Mouse (Mus musculus) brain, adult 2 months (tissue): Measurements from ENCODE around the gene Cfap77.
A peak's percentile ranks its signal among the peaks of the same experiment; 100 is the strongest.
"Not testable (repeated sequence)": the region's sequence is repeated elsewhere in the genome, so short reads cannot be mapped to it uniquely, and the experiment has no call there.

Experiments
- DNase-seq: peaks from one replicate; pipeline ENCODE4 v3.0.0; 2011; ENCODE audit warnings: low read depth, low spot score

Cfap77 gene

DNA sequence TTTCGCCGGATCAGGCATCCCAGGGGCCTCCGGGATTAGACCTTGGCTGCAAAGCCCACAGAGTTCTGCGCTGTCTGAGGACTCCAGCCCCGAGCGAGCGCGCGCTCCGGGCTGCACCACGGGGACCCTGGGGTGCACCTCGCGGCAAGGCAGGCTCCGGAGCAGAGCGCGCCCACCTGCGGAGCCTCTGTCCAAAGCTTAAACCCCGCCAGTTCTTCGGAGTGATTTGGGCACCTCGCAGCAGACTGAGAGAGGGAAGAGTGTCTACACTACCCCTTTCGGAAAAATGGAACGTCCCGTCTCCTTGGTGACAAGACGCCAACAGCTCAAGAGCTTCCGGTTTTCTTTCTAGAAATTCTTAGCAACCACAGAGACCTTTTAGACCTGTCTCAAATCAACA, at the start of gene Cfap77:
Gene Cfap77, minus strand, starts transcription at position 76 of the 400 bp plus-strand sequence.
- peak; percentile 85 for DNase-seq

DNA sequence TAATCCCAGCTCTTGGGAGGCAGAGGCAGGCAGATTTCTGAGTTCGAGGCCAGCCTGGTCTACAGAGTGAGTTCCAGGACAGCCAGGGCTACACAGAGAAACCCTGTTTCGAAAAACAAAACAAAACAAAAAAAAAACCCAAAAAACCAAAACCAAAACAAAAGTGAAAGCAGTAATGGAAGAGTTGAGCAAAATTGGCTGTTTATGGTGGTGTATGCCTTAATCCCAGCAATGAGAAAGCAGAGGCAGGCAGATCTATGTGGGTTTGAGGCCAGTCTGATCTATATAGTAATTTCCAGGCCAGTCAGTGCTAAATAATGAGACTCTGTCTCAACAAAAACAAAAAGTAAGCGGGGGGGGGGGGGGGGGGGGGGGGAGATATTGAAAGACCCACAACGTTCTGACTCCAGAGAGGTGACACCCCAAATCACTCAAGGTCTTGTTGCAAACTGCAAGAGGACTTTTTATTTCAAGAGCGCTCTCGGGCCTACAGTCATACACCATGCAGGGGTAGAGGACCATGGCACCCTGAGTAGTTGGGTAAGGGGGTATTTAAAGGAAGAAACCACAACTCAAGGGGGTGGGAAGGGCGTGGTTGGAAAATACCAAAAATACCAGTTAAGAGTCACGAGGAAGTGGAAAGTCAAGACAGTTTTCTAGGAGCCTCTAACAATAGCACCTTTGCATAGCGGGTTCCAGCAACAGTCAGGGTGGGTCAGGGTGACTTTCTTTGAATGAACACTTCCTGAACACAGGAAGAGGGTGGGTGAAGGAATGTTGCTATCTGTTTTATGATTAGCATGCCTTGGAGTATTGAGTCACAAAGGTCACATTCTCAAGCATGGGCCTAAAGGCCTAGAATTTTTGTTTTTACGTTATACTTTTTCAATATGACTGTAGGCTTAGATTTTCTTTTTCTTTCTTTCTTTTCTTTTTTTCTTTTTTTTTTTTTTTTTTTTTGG, 47.8 kb upstream of the Cfap77 start:
- not testable (repeated sequence) for DNase-seq

DNA sequence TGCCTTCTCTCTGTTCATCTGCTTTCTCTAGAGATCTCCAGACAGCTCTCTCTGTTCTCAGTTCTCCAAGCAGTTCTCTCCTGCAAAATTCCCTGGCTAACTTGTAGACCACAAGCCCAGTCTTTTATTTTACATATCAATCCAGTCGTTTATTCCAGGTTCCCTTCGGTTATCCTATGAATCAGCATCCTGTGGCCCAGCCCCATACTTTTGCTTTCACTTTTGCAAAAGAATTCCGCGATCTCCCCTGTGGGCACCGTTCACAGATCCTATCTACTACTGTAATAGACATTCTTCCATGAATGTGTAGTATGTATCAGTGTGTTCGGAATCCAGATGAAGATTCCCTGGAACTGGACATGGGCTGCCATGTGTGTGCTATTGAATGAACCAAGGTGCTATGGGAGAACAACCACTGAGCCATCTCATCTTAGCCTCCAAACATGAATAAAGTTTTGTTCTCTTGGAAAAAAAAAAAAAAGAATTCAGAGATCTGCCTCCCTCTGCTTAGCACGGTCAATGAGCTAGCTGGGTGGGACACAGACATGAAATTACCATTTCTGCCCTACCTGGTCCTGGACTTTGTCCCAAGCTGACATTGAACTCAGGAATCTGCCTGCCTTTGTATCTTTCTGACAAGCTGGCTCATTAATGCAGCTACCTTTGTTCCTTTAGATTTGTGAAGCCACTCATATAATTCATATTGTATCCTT, 46.1 kb upstream of the Cfap77 start:
- no peak for DNase-seq

DNA sequence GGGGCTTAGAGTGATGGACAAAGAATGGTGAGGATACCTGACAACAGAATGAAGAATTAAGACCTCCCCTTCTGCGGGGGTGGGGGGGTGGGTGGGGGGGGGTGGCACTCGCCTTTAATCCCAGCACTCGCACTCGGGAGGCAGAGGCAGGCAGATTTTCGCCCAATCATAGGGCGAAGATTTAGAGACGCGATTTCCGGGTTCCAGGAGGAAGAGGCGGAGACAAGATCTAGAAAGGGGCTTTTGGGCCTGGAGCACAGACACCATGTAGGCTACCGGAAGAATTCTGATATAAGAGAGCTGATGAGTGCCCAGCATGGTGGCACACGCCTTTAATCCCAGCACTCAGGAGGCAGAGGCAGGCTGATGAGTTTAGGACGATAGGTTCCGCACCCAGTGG, 44.8 kb upstream of the Cfap77 start:
- no peak for DNase-seq

DNA sequence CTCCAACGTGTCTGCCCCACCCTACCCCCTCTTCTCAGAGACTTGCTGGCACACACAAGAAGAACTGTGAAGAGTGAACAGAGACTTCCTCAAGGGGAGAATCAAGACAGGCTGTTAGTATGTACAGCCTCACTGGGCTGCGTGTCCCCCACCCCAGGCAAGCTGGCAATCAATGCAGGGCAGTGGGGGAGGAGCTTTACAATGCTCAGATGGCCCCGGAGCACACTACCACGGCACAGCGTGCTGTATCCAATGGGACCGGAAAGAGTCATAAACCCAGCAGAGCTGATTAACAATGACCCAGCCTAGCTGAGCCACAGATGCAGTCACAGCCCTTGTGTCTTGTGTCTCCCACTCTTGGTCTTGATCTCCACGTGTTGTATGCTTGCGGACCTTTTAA, 43.9 kb upstream of the Cfap77 start:
- DNase-seq: no peak

DNA sequence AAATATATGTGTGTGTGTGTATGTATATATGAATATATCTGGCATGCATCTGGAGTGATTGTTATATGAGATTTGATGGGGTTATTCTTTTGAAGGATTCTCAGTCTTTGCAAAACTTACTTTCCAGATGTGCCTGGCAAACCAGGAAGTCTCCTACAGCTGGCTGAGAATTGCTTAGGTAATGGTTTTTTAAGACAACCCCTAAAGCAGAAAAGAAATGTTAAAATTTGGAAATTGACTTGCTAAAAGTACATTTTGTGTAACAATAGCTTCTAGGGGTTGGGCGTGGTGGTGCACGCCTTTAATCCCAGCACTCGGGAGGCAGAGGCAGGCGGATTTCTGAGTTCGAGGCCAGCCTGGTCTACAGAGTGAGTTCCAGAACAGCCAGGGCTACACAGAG, 43.1 kb upstream of the Cfap77 start:
- DNase-seq: not testable (repeated sequence)

DNA sequence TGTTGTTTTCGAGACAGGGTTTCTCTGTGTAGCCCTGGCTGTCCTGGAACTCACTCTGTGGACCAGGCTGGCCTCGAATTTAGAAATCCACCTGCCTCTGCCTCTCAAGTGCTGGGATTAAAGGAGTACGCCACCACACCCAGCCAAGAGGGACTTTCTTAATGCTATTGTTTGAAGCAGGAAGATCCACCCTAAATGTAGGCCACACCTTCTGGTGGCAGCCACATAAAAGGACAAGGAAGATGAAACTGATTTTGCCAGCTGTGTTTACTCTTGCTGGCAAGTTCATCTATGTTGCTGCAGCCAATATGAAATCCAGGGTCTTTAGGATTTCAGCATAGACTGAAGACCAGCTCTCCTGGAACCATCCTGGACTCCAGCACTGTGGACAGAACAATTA, 42.6 kb upstream of the Cfap77 start:
- DNase-seq: no peak

DNA sequence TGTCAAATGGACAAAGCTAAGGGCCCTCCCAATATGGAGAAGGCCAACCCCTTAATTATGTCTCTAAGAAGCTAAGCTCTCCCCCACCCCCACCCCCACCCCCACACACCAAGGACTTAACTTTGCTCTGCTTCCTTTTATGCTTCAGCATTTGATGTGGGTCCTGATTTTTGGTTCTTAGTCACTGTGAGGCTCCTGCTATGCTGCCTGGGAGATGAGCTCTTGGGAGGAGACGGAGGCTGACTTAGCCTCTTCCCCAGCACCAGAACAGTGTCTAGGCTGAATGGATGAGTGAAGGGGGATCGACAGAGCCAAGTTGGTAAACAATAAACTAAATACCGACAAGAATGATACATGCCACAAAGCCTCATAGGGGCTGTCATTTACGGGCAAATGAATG, 41.9 kb upstream of the Cfap77 start:
- no peak for DNase-seq

DNA sequence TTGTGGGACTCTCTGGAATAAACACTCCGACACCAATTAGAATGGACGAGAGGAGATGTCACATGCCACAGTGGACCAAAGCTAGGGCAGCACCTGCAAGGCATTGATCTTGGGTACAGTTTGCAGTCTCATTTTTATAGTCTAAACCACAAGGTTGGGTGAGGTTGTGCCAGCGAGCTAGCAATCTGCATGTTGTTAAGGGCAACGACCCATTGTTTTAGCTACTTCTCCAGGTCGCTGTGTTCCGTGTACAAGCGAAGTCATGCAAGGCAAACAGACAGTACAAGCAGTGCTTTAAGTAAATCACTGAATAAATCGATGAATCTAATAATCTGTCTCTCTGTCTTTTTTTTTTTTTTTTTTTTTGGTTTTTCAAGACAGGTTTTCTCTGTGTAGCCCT, 40.8 kb upstream of the Cfap77 start:
- DNase-seq: peak; percentile 7

DNA sequence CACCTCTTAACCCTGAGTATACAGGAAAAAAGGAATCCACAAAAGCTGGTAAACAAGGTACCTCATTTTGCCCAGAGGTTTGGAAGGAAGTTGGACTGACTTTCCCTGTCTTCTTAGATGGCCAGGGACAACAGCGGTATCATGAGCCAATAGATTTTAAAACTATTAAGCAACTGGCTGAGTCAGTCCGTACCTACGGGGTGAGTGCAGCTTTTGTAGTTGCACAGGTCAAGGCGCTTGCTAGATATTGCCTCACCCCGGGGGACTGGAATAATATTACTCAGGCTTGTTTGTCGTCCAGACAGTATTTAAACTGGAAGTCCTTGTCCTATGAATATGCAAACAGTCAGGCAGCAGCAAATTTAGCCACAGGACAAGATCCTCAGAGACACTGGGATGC, 34.4 kb upstream of the Cfap77 start:
- DNase-seq: not testable (repeated sequence)

DNA sequence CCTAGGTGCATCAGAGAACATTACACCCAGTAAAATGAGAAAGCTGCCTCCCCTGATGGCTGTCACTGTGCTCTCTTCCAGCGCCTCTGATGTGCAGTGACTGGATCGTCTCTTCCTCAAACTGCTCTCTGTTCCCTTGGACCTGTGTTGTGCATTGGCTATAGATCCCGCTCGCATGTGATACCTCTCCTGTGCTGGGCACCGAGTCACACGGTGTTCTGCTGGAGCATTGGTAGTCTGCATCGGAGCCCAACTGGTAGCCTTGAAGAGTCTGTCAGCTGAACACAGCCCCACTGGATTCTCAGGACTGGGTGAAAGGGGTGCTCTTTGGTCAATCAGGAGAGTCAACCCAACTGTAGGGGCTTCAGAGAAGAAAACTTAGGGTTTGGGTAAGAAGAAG, 31.2 kb upstream of the Cfap77 start:
- DNase-seq: no peak

DNA sequence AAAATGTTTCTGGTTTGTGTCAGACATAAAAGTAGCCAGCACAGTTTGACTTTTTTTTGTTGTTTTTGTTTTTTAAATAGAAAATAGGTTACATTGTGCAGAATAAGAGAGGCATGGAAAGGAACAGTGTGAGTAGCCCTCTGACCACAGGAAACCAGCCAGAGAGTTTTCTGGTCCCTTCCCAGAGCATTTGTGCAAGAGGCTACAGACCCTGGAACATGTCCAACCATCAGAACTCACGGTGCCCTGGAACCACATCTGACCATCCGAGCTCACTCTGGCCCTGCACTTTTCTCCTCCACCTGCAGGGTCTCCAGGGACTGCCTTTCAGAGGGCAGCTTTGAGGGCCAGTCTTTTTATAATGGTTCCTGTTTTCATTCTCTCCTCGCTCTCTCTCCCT, 27.1 kb upstream of the Cfap77 start:
- DNase-seq: peak; percentile 30

DNA sequence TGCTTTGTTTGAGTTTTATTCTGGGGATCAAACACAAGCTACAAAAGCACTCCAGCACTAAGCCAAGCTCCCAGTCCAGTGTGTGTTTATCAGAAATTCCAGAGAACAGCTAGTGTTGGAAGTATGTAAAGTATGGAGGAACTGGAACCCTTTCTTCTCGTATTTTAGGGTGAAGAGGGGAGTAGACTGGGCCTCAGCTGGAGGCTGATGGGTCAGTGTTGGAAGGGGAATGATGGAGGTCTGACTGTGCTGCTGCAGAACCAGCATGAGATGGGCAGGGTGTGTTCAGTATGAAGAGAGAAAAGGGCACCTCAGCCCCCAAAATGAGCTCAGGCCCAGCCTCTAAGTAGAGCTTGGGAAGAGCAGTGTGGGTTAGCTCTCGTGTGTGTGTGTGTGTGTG, 21.4 kb upstream of the Cfap77 start:
- DNase-seq: no peak

DNA sequence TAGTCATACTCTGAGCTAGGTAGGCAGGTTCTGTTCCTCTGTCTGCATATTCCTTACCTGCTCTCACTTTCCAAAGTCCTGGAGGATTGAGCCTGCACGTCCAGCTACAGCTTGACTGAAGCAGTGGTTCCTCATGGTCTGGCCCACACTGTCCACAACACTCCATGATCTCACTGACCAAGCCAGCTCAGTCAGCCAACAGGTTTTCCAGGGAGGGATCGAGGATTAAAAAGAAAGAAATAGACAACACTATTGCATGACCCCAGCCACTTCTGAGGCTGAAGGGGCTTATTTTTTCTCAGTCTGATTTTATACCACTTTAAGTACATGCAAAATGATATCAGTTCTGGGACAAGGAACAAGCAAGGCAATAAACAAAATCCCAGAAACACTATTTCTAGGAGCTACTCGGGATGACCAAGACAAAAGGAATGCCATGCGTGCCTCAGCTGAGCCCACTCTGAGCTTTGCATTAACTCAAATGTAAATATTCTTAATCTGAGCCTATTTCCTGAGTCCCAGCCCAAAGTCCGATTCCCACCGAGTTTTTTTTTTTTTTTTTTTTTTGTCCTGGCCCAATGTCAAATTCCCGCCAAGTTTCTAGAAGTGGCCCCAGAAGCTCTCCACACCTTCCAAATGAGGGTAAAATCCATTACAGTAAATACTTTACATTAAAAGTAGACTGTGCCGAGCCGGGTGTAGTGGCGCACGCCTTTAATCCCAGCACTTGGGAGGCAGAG, 20.6 kb upstream of the Cfap77 start:
- no peak for DNase-seq

DNA sequence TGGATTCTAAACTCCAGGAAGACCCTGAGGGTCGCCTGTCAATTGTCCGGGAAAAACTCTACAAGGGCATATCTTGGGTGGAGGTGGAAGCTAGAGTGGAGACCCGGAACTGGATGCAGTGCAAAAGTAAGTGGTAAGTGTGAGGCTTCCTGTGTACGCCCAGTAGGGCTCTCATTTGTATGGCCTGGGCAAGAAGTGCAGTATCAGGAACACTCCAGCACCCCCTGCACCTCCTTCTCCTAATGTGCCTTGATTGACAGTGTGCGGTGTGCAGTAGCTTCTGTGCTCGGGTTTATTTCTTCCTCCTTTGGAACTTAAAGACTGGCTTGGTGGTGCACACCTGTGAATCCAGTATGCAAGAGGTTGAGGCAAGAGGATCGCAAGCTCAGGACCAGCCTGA, 19.8 kb upstream of the Cfap77 start:
- DNase-seq: no peak

DNA sequence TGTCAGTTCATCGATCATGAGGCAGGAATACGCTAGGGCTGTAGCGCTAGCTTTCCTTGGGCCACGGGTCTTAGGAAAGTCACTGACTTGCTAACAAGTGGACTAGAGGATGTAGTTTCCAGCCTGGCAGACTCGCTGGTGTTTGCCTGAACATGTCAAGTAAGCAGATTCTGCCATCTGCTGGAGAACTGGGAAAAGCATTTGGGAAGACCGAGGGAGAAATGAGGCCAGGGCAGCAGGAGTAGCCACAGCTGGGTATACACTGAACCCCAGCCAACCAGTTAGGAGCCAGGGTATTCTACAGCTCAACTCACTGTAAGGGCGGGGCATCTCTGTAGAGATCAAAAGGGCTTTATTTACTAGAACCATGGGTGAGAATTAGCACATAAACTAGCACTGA, 11.5 kb upstream of the Cfap77 start:
- peak; percentile 77 for DNase-seq

DNA sequence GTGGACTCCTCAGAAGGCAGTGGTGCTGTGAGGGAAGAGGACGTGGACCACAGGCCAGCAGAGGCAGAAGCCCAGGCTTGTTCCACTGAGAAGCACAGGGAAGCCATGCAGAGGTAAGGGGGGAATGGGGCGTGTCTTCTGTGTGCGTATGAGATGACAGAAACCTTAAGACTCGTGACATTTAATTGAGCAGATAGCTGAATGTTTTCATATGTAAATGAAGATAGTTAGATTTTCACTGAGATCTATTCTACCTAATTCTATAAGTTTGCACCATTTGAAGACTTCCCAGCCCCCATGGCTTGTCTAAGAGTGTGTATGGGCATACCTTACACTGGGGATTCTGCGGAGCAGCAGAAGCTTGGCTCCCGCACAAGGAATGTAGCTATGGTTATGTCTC, 10.9 kb upstream of the Cfap77 start:
- DNase-seq: no peak

DNA sequence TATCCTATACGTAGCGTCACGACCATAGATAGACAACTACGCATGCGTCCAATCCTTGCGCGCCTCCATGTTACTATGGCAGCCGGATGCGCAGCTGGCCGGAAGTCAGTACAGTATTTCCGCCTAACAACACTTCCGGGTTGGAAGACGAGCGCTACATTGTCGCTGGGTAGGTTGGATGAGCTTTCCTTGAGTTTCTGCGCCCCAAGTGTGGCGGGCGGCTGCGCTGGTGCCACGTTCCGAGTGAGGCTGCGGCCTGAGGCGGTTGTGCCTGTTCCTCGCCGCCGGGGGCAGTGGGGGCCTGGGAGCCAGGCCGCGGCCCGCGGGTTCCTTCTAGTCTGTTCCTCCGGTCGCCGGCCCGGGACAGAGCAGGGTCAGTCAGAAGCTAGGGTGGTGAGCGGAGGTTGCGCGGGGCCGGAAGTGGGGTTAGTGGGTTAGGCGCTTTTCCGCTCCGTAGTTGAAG, 5.3 kb upstream of the Cfap77 start, which contains the start of gene Ttf1:
Gene Ttf1, plus strand, starts transcription at position 128 of the 463 bp plus-strand sequence.
- peak; percentile 98 for DNase-seq

DNA sequence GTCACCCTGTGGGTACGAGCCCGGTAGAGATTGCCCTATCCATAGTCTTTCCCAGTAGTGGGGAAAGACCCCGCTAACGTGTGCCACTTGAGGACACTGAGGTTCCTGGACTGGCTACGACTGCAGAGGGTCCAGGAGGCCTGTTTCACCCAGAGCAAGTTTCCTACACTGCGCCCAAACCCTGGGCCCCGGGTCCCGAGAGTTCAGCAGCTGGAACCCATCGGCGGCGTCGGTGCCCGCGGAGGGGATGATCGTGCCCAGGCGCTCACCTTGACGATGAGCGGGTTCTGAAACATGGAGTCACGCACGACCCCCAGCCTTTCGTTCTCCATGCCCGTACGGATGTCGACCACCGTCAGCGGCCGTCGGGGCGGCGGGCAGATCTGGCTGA, 326 bp downstream of the Cfap77 start:
- no peak for DNase-seq

DNA sequence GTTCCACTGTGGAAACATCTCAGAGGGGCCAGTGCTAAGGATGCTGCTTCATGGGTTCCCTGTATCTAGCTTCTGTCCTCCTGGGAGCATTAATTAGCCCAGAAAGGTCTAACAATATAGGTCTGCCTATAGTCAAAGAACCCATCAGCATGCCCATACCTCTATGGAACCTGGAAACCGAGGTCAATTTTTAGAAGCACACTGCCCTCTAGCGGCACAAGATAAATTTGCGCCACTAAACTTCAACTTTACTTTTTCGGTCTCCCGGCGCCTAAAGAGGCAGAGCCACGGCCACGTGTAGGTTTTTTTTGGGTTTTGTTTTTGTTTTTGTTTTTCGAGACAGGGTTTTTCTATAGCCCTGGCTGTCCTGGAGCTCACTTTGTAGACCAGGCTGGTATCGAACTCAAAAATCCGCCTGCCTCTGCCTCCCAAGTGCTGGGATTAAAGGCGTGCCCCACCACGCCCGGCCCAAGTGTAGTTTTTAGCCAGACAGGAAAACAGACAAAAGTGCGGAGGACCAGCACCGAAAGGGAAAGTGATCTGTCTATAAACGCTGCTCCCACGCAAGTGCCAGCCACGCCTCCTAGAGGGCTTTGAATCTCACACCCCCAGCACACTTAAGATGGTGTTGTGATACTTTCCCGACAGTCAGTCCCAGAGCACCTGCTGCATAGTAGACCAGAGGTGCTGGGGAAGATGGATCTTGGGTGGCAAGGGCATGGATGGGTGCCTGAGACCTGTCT, 893 bp downstream of the Cfap77 start:
- DNase-seq: peak; percentile 63

DNA sequence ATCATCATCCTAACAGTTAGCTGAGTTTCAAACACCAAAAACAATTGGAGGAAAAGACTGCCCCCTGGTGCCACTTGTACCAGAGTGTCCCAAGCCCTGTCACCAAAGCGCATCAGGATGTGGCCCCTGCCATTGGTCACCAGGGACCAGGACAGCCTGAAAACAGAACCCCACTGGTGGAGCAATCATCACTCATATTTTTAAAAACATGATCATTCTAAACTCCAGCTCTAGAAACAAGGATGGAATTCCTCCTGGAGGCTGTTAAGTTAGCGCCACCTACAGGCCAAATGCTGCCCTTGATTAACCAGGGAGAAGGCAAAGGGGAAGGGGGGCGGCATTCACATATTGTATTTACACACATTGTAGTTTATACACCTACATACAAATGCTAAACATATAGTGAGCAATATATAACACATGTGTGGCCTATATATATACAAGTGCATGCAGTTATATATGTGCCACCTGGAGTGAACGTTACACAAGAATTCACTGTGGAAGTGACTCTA, 1.9 kb downstream of the Cfap77 start:
- peak; percentile 61 for DNase-seq
